Mouse (Mus musculus) lung, postnatal 0 days (tissue): ENCODE measurements around the gene 2810459M11Rik.
A peak's percentile ranks its signal among the peaks of the same experiment; 100 is the strongest.

Experiments
- CTCF ChIP-seq: IDR thresholded peaks from 2 replicates; pipeline ENCODE4 v1.5.1; 2016; ENCODE audit warnings: antibody characterized with exemption, mild to moderate bottlenecking
- EP300 ChIP-seq: IDR thresholded peaks from 2 replicates; pipeline ENCODE4 v1.6.1; 2016; ENCODE audit warnings: antibody characterized with exemption, mild to moderate bottlenecking, control low read depth

- TF ChIP-seq CTCF = peak; percentile 46
- no peak for TF ChIP-seq EP300
Measured at GRCm38 (mm10) chr1:86062523-86062922, 16.9 kb downstream of the 2810459M11Rik start.
